Mouse (Mus musculus): ENCODE data around the gene Utp3. TPM values are rescaled to one million over a fixed set of nuclear protein-coding genes. Genes with fewer than 3 reads are reported as not detected.
"Not testable (repeated sequence)": the region's sequence is repeated elsewhere in the genome, so short reads cannot be mapped to it uniquely, and the experiment has no call there.

The Utp3 gene
- polyA plus RNA-seq (2021) = 78.9 TPM

GRCm38 (mm10) chr5:88554086-88554886 is at the start of gene Utp3:
Utp3 (plus strand) TSS chr5:88554462.
- in situ Hi-C loops (cut with MboI; ENCODE audit: low pct_unique_long_range_greater_than_20kb) = loop anchor here (25.0 kb wide), 2 partner anchors 933 to 1742 kb away; partner anchors contain the start of gene Ythdc1
- ATAC-seq = peak; percentile 98
- TF ChIP-seq CTCF (IDR thresholded peaks at IDR 0.05) = peak; percentile 99
- CTCF ChIA-PET = interaction anchor here (1.0 to 2.2 kb wide), 3 partner anchors 10 to 35 kb away, joined by 3 to 11 read pairs (median 8); partner anchors contain the start of gene Rufy3
- peak; percentile 100 for DNase-seq (ENCODE audit: low read depth, low spot score)
- no peaks in the 10 kb centered on the region for H3K27me3 ChIP-seq
- POLR2A ChIA-PET = interaction anchor here (0.6 to 2.9 kb wide), 4 partner anchors 9 to 101 kb away, joined by 4 to 23 read pairs (median 8); partner anchors contain the start of gene Rufy3

- DNase-seq (ENCODE audit: low read depth, low spot score) = no peak
- POLR2A ChIA-PET = no interaction called here
- CTCF ChIA-PET = no interaction called here
- in situ Hi-C loops (cut with MboI; ENCODE audit: low pct_unique_long_range_greater_than_20kb) = no loop called here
- no peak for ATAC-seq
- TF ChIP-seq CTCF (IDR thresholded peaks at IDR 0.05) = no peak
- H3K27me3 ChIP-seq = peaks cover 21% of the 10 kb centered on the region
These were observed 45.7 kb upstream of the Utp3 start for GRCm38 (mm10) chr5:88508555-88508954.

GRCm38 (mm10) chr5:88508990-88509389 is 45.3 kb upstream of the Utp3 start:
- no peak for TF ChIP-seq CTCF (IDR thresholded peaks at IDR 0.05)
- in situ Hi-C loops (cut with MboI; ENCODE audit: low pct_unique_long_range_greater_than_20kb) = no loop called here
- no peak for ATAC-seq
- DNase-seq (ENCODE audit: low read depth, low spot score) = no peak
- H3K27me3 ChIP-seq = peaks cover 24% of the 10 kb centered on the region
- CTCF ChIA-PET = no interaction called here
- POLR2A ChIA-PET = no interaction called here

GRCm38 (mm10) chr5:88519232-88519631 is 35.0 kb upstream of the Utp3 start:
- in situ Hi-C loops (cut with MboI; ENCODE audit: low pct_unique_long_range_greater_than_20kb) = no loop called here
- DNase-seq (ENCODE audit: low read depth, low spot score) = no peak
- CTCF ChIA-PET = interaction anchor here (0.7 to 3.7 kb wide), 7 partner anchors 13 to 180 kb away, joined by 3 to 18 read pairs (median 4); partner anchors contain the start of gene Utp3
- POLR2A ChIA-PET = no interaction called here
- H3K27me3 ChIP-seq = peaks cover 48% of the 10 kb centered on the region
- ATAC-seq = peak; percentile 47
- peak; percentile 64 for TF ChIP-seq CTCF (IDR thresholded peaks at IDR 0.05)

- TF ChIP-seq CTCF (IDR thresholded peaks at IDR 0.05) = no peak
- peaks cover 80% of the 10 kb centered on the region for H3K27me3 ChIP-seq
- in situ Hi-C loops (cut with MboI; ENCODE audit: low pct_unique_long_range_greater_than_20kb) = no loop called here
- DNase-seq (ENCODE audit: low read depth, low spot score) (no peak), ATAC-seq (no peak)
- ChIA-PET POLR2A (no interaction called here), CTCF (no interaction called here)
These were observed 26.6 kb upstream of the Utp3 start, which contains the start of gene Jchain for GRCm38 (mm10) chr5:88527657-88528056. Jchain (minus strand) TSS chr5:88527891.

- ChIA-PET POLR2A (no interaction called here), CTCF (interaction anchor here (3.1 kb wide), 1 partner anchor 11 kb away, joined by 14 read pairs; no protein-coding TSS in a partner anchor)
- TF ChIP-seq CTCF (IDR thresholded peaks at IDR 0.05) = no peak
- DNase-seq (ENCODE audit: low read depth, low spot score) (no peak), ATAC-seq (no peak)
- in situ Hi-C loops (cut with MboI; ENCODE audit: low pct_unique_long_range_greater_than_20kb) = no loop called here
- H3K27me3 ChIP-seq = peaks cover 71% of the 10 kb centered on the region
These were observed 23.4 kb upstream of the Utp3 start for GRCm38 (mm10) chr5:88530908-88531307.

- H3K27me3 ChIP-seq = peaks cover 52% of the 10 kb centered on the region
- no peak for DNase-seq (ENCODE audit: low read depth, low spot score)
- no peak for ATAC-seq
- TF ChIP-seq CTCF (IDR thresholded peaks at IDR 0.05) = no peak
- in situ Hi-C loops (cut with MboI; ENCODE audit: low pct_unique_long_range_greater_than_20kb) = no loop called here
- ChIA-PET CTCF (no interaction called here), POLR2A (no interaction called here)
These were observed 19.6 kb upstream of the Utp3 start for GRCm38 (mm10) chr5:88534697-88535096.

- POLR2A ChIA-PET = no interaction called here
- no peak for ATAC-seq
- CTCF ChIA-PET = no interaction called here
- DNase-seq (ENCODE audit: low read depth, low spot score) = no peak
- peaks cover 28% of the 10 kb centered on the region for H3K27me3 ChIP-seq
- in situ Hi-C loops (cut with MboI; ENCODE audit: low pct_unique_long_range_greater_than_20kb) = no loop called here
- no peak for TF ChIP-seq CTCF (IDR thresholded peaks at IDR 0.05)
These were observed 13.4 kb upstream of the Utp3 start for GRCm38 (mm10) chr5:88540845-88541244.

GRCm38 (mm10) chr5:88542651-88543282 is 11.5 kb upstream of the Utp3 start:
- ATAC-seq = peak; percentile 95
- peaks cover 20% of the 10 kb centered on the region for H3K27me3 ChIP-seq
- POLR2A ChIA-PET = no interaction called here
- TF ChIP-seq CTCF (IDR thresholded peaks at IDR 0.05) = peak; percentile 86
- in situ Hi-C loops (cut with MboI; ENCODE audit: low pct_unique_long_range_greater_than_20kb) = no loop called here
- CTCF ChIA-PET = interaction anchor here (0.8 to 2.2 kb wide), 4 partner anchors 10 to 27 kb away, joined by 4 to 18 read pairs (median 6); no protein-coding TSS in a partner anchor
- DNase-seq (ENCODE audit: low read depth, low spot score) = no peak

GRCm38 (mm10) chr5:88544411-88544810 is 9.9 kb upstream of the Utp3 start:
- ATAC-seq = peak; percentile 65
- POLR2A ChIA-PET = interaction anchor here (0.5 kb wide), 1 partner anchor 38 kb away, joined by 3 read pairs; no protein-coding TSS in a partner anchor
- CTCF ChIA-PET = interaction anchor here (2.2 kb wide), 2 partner anchors 10 to 24 kb away, joined by 11 to 18 read pairs; partner anchors contain the start of gene Utp3
- peaks cover 17% of the 10 kb centered on the region for H3K27me3 ChIP-seq
- DNase-seq (ENCODE audit: low read depth, low spot score); in situ Hi-C loops (cut with MboI; ENCODE audit: low pct_unique_long_range_greater_than_20kb): not testable (repeated sequence)

All from Patski (cell line).